Mouse (Mus musculus) ovary, adult 10 weeks (tissue): ENCODE measurements around the gene Osbpl5. TPM values are rescaled to one million over a fixed set of nuclear protein-coding genes. Genes with fewer than 3 reads are reported as not detected.

Experiments
- polyA plus RNA-seq: library from polyadenylated mRNA; stranded (reverse); fragments of 350-450 nt; fragmentation: Illumina TruSeq; extraction: RNeasy Lipid Tissue Mini Kit (QIAGEN cat#74804); gene quantifications from one replicate; pipeline ENCODE4 v1.2.3, GENCODE M21; 2014

Osbpl5 gene
- polyA plus RNA-seq = 4.2 TPM

DNA sequence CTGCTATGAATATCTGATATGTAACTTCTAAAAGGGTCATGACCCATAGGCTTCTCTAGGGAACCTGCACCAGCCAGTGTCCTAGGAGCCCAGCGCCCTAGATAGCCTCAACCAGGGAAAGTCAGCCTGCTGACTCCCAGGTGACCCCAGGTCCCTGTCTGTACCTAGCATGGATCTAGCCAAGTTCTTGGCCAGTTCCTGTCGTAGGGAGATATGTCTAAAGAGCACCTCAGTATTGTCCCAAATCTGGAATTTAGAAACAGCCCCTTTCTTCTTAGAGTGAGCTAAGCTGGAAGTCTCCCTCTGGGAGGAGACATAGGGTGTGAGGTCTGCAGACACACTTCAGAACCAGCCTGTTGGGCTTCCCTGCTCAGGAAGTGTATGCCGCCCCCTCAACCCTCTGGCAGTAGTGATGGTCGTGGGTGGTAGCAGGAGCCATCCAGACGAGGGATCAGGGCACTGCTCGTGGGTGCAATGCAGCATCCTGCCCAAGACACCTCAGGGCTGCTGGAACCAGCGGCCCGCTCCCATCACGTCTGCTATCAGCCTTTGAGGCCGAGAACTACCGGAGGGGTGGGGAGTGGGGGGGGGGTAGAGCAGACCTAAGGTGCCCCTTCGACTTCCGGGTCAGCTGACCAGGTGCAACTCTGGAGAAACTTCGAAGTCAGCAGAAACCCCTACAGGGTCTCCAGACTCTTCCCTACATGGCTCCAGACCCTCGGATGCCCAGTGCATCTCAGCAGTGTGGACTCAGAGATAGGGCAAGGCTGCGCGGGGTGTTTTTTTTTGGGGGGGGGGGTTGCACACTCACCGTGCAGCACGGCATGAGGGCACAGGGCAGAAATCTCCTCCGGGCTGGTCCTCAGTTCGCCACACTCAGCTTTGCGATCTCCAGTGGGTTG, at the start of gene Osbpl5:
Gene Osbpl5 (minus strand): TSS at position 861 of the 902 bp plus-strand sequence.

DNA sequence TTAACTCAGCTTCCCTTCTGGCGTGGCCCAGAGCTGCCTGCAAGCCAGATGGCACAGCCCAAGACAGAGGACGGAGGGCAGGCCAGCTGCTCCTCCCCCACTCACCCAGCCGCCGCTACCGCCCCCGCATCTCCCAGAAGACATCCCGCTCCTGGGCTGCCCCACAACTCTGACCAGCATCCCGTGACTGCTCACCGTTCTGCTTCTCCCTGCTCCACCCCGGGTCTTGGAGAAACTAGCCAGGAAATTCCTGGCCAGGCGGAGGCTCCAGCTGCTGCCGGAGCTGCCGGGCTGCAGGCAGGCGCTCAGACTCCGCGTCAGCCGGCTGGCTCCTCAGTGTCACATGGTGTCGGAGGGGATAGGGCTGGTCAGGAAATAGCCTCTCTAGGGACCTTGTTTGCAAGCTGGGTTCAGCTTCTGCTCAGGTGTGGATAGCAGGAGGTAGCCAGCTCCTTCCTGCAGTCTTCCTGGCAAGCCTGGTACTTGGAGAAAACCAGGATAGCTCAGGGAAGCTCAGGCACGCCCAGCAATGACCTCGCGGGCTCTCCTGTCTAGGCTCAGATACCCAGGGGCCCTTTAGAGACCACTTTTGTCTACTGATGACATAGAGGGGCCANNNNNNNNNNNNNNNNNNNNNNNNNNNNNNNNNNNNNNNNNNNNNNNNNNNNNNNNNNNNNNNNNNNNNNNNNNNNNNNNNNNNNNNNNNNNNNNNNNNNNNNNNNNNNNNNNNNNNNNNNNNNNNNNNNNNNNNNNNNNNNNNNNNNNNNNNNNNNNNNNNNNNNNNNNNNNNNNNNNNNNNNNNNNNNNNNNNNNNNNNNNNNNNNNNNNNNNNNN, 27.4 kb upstream of the Osbpl5 start, which contains the start of gene Mrgpre:
Gene Mrgpre (minus strand): TSS at position 505 of the 834 bp plus-strand sequence.

DNA sequence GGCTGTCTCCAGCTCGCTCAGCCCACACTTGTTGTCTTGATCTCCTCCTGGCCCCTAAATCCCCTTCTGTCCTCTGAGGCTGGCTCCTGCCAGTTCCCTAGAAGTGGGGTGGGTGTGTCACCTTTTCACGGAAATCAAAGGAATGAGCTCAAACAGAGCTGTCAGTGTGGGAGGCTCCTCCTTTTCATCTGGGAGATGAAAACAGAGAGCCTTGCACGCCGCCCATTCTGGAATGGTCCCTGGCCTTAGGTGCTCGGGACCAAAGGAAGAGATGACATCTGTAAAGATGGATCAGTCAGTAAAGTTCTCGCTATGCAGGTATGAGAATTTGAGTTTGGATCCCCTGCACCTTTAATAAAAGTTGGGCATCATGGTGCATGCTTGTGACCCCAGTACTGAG, 10.1 kb upstream of the Osbpl5 start, which contains the start of gene Mrgprg:
Gene Mrgprg (minus strand): TSS at position 101 of the 400 bp plus-strand sequence.

DNA sequence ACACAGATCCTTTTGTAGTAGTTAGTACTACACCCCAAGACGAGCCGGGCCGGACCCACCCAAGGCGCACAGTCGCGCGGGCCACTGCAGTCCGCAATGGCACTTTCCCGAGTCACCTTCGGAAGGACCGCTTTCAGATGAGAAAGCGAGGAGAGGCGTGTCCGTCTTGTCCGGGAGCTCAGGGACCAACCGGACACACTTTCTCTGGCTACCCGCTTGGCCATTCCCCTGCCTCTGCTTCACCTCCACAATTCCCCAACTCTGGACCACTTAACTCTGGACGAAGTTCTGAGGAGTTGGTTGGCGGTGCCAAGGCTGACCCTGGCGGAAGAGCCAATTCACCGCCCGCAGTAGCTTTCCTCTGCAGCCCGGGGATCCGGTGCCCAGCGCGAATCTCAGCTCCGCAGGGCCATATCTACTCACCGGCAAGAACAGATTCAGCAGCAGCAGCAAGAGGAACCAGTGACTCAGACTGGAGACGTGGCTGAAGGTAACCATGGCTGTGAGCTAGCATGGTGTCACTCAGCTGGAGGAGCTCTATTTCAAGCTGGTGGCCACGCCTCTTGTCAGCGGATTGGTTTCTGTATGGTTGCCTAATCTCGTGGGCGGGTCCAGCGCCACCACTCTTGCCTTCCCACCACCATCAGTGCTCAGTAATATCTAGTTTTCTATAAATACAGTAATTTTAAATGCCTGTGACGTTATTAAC, 71.3 kb downstream of the Osbpl5 start, which contains the start of gene Tnfrsf23:
Gene Tnfrsf23 (minus strand): TSS at position 514 of the 709 bp plus-strand sequence.

DNA sequence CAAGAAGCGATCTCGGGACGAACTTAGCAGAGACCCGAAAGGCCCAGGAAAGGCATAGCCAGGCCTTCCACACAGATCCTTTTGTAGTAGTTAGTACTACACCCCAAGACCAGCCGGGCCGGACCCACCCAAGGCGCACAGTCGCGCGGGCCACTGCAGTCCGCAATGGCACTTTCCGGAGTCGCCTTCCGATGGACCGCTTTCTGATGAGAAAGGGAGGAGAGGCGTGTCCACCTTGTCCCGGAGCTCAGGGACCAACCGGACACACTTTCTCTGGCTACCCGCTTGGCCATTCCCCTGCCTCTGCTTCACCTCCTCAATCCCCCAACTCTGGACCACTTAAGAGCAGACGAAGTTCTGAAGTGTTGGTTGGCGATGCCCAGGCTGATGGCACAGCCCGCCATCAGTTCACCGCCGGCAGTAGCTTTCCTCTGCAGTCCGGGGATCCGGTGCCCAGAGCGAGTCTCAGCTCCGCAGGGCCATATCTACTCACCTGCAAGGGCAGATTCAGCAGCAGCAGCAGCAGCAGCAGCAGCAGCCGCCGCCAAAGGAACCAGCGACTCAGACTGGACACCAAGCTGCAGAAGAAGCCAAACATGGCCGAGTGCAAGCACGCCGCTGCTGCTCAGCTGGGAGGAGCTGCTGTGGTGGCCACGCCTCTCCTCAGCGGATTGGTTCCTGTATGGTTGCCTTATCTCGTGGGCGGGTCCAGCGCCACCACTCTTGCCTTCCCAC, 107.6 kb downstream of the Osbpl5 start, which contains the start of gene Tnfrsf22:
Gene Tnfrsf22 (minus strand): TSS at position 628 of the 735 bp plus-strand sequence.

Other genes with a start within 250 kb of the Osbpl5 start
- 135 TPM for gene Nap1l4, start 207.9 kb downstream of the Osbpl5 start, polyA plus RNA-seq
- 17.6 TPM for gene Cars, start 156.9 kb downstream of the Osbpl5 start, polyA plus RNA-seq
- 0.88 TPM for gene Tnfrsf26, start 128.3 kb downstream of the Osbpl5 start, polyA plus RNA-seq
- 8.1 TPM for gene Tnfrsf22, start 107.3 kb downstream of the Osbpl5 start, polyA plus RNA-seq
- gene Tnfrsf23, start 71.1 kb downstream of the Osbpl5 start, polyA plus RNA-seq = 2.8 TPM
- not detected for gene Mrgprg, start 10.0 kb upstream of the Osbpl5 start, polyA plus RNA-seq
- 0.26 TPM for gene Mrgpre, start 27.5 kb upstream of the Osbpl5 start, polyA plus RNA-seq
- 3.2 TPM for gene Nadsyn1, start 65.9 kb upstream of the Osbpl5 start, polyA plus RNA-seq
- 7.1 TPM for gene Dhcr7, start 66.2 kb upstream of the Osbpl5 start, polyA plus RNA-seq
- not detected for gene Gm498, start 109.9 kb upstream of the Osbpl5 start, polyA plus RNA-seq
- 1.6 TPM for gene Shank2, start 244.9 kb upstream of the Osbpl5 start, polyA plus RNA-seq